Mouse (Mus musculus): ENCODE data around the gene Wfikkn2. TPM values are rescaled to one million over a fixed set of nuclear protein-coding genes. Genes with fewer than 3 reads are reported as not detected.

Wfikkn2 gene
- total RNA-seq, 1 experiment from 2014 or later, result 0.39 TPM

DNA sequence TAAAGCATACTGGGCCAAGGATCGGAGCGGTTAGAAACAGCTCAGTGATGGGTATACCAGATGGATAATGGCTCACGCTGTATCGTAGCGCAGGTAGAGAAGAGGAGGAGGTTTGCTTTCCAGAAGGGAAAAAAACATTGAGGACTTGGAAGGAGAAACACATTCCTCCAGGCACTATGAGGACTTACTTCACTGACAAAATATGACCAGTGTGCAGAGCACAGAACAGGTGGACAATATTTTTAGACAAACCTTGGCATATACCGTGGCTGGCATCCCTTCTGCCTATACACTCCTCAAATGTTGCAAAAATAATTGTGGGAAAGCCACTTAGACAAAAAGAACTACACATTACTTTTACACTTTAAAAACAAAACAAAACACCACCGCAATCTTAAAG, 24.5 kb downstream of the Wfikkn2 start:
- no peak for DNase-seq

DNA sequence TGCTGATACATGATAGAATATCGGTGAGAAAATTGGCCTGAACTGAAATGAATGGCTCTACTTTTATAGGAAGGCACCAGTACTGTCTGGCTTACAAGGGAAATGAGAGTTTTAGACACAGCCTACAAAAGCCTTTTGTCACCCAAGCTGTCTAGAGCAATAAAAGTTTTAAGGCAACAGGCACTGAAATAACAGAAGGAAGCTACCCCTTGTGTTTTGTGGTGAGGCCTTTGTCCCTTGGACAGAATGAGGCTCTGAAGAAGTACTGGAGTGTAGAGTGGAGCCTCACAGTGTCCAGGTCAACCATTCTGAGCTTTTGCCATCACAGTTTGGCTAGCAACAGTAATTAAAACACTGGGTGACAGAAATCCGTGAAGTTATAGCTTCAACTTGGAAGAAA, 29.6 kb downstream of the Wfikkn2 start:
- no peak for DNase-seq

DNA sequence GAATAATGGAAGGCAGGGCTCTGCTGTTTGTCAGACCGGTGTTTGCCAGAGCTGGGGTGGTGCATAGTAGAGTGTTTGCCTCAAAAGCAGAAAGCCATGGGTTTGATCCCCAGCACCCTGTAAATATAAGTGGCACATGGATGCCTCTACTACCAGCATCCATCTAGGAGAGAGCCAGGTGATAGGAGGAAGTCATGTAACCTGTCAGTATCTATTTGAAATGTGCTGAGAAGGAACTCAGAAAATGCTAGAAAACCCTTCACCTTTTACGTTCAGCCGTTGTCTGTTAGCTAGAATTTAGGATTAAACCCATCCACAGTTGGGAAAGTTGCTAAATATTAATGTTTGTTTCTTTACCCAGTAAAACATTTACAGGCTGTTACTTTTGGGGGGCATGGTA, 30.2 kb downstream of the Wfikkn2 start:
- no peak for DNase-seq

DNA sequence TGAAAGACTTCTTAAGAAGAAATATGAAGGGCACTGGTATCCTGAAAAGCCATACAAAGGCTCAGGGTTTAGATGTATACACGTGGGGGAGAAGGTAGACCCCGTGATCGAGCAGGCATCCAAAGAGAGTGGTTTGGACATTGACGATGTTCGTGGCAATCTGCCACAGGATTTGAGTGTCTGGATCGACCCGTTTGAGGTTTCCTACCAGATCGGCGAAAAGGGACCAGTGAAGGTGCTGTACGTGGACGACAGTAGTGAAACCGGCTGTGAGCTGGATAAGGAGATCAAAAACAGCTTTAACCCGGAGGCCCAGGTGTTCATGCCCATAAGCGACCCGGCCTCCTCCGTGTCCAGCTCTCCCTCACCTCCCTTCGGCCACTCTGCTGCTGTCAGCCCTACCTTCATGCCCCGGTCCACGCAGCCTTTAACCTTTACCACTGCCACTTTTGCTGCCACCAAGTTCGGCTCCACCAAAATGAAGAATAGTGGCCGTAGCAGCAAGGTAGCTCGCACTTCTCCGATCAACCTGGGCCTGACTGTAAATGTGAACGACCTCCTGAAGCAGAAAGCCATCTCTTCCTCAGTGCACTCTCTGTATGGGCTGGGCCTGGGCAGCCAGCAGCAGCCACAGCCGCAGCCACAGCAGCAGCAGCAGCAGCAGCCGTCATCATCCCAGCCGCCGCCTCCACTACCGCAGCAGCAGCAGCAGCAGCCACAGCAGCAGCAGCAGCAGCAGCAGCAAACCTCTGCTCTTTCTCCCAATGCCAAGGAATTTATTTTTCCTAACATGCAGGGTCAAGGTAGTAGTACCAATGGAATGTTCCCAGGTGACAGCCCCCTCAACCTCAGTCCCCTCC, 31.8 kb downstream of the Wfikkn2 start:
- DNase-seq, result peak; percentile 32

DNA sequence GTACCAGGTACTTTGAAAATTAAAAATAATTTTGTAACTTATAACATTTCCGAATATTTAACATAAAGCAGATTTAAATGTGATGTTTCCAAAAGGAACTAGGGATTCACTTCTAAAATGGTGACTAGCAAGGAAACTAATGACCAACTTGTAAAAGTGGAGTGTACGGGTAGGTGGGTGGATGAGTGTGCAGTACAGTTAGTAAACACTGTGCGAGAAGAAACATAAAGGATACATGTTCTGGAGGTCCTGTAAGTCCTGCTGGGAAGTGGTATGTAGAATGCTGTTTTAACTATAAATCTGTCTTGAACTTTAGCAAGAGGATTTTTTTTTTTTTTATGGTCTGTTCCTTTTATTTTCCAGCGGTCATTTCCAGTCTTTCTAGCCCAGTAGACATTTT, 32.8 kb downstream of the Wfikkn2 start:
- no peak for DNase-seq

DNA sequence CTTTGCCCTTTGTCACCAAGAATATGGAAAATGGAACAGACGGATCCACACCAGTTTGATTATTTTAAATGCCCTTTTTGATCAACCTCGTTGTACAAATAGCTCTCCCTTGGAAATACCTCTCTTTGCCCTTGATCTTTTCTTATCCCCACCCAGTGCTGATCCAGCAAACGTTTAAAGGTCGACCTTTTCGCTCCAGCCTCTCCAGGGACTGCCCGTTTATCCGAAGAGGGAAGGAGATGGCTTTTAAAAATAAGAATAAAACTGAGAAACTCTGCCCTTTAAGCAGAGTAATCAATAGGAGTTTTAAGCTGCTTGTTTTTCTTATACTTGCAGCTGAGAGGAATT, 33.3 kb downstream of the Wfikkn2 start:
- DNase-seq, result no peak

DNA sequence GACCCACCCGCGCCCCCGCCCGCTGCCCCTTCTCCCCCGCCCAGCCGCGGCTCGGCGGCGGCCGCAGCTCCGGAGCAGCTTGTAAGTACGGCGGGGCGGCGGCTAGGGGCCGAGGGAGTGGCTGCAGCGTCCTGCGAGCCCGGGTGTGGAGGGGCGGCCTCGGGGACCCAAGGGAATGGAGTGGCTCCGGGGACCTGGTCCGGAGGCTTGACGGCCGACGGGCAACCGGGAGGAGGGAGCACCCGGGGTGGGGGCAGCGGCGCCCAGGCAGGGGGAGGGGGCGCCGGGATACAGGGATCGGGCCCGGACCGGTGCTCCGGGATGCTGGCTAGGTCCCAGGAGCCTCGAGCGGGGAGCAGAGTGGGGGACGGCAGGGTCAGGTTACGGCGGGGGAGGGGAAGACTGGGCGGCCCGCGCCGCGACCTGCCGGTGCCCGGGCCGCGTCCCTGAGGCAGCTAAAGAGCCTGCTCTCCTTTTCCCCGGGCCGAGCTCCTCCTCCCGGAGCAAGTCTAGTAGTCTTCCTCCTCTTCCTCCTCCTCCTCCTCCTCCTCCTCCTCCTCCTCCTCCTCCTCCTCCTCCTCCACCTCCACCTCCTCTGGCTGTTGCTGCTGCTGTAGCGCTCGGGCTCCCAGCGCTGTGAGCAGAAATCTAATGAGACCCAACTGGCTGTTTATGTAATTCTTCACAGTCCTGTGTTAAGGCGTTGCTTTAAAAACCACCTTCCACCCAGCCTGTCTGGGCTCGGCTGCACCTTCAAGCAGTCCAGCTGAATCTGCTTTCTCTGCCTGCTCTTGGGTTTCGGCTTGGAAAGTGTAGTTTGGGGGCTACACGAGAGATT, 33.9 kb downstream of the Wfikkn2 start:
- peak; percentile 71 for DNase-seq

DNA sequence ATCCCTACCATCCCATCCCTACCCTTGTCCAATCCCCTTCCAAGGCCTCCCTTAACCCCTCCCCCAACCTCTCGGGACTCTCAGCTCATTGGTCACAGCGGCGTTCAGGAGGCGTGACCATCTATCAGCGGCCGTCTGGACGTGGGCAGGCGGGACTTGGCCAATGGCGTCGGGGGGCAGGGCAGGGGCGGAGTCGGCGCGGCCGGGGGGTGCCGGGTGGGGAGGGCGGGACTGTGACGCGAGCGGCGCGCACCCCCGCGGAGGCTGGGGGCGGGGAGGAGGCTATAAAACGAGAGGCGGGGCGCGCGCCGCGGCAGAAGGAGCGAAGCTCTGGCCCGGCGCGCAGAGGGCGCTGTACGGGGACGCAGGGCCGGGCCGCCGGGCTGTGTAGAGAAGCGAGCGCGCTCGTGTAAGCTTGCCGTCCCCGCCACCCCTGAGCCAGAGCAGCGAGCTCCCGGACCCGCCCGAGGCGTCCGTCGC, 34.6 kb downstream of the Wfikkn2 start, which contains the start of gene Tob1:
Gene Tob1, plus strand, starts transcription at position 331 of the 480 bp plus-strand sequence.
- peak; percentile 98 for DNase-seq

DNA sequence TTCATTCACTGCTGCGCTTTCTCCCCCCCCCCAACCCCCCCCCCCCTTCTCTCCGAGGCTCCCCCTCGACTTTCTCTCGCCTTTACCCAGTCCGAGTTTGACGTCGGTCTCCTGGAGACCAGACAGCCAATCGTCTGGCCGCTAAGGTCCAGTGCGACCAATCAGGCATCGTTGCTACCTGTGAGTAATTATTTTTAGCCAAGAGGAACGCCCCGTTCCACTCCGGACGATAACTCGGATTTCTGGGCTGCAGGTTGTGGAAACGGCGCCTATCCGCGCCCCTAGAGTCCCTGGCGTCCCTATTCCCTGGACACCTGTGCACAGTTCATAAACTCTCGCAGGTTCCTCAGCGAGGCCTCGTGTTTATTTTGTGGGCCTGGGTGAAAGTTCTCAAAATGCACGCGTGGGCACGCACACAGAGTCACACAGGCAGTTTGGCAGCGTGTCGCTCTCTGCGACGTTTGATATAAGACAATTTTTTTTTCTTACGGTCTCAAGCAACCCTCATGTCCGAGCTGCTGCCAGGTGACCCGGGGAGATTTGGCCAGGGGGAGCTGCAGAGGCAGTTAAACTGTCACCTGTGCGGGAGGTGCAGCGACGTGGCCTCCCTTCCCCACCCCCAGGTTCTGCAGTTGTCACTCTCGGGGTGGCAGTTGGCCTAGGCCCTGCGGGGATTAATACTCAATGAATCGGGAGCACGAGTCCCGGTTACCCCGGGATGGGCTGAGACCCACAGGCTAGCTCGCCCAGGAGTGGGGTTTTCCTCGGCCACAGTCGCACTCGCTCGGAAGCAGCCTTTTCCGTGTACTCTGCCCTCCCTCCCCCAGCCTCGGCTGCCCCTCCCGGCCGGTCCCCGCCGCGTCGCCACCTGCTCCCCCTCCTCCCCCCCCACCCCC, 35.4 kb downstream of the Wfikkn2 start:
- peak; percentile 88 for DNase-seq

DNA sequence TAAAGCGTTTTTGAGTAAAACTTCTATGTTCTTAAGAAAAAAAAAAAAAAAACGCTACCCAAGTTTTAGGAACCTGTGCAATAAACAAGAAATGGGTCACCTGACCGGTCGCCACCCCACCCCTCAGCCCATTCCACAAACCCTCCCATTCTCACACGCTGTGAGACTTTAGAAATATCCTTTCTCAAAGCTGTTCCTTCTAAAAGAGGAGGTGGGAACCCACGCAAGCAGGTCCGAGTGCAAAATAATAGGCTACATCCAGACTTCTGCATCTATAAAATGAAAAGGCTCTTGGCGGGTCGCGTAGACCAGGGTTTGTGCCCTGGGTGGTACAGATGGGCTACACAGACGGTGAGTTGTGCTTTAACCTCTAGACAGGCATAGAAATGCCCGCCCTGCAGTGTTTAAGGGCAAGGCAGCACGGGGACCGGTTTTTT, 36.1 kb downstream of the Wfikkn2 start:
- no peak for DNase-seq

DNA sequence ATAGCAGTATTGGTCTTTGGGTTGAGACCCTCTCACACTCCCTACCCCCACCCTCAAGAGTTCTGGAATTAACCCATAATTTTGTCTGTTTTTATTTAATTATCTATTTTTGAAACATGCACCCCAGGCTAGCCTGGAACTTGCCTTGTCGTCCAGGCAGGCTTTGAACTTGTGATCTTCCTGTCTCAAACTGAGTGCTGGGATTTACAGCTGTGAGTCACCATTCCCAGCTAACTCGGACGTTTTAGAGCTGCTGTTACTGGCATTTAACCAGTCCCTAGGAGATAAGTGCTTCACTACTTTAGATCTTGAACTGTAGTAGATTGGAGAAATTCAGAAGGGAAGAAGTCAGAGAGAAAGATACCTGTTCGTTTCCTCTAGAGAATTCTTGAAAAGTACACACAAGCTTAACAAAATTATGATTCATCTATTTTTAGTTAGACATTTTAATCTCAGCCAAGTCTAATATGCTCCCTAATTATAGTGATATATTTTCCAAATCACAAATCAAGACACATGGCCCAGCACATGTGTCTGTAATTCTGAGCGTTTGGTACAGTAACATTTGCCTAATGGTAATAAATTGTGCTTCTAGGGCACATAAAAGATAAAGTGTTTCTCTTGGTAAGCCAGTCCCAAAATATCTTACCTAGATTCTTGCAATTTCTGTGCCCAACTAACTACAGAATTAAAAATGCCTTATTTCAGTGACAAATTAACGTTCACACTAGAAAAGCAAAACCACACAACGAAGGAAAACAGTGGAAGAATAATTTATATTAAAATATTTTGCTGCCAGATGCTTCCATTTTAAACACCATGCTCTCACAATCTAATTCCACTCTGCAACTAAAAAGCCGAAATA, 36.8 kb downstream of the Wfikkn2 start:
- DNase-seq, result no peak

DNA sequence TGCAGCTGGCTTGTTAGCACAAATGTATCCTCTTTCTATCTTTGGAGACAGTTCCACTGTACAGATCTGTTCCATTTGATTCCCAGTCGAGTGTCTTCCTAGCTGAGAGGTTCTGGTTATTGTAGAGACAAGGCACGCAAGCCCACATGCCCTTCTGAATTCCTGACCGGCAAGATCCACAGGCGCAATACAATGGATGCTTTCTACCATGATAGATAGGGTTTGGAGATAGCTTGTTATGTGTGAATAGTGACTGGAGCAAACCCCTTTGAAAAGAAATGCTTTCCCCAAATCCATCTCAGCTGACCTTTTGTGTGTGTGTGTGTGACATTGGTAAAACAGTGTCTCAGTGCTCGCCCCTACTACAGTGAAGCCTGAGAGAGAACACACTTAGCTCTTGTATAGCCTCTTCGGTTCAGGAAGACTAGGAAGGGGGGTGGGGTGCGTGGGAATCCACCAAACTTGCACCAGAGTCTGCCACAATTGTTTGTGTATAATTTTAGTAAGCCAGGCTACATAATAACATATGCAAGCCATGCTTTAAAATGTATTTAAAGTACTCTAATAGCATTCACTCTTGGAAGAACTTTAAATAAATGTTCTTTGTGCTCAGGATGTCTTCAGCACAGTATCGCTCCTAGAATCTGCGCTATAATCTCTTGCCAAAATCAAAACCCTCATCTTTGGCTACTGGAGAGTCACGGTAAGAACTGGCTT, 39.2 kb downstream of the Wfikkn2 start:
- DNase-seq, result no peak

DNA sequence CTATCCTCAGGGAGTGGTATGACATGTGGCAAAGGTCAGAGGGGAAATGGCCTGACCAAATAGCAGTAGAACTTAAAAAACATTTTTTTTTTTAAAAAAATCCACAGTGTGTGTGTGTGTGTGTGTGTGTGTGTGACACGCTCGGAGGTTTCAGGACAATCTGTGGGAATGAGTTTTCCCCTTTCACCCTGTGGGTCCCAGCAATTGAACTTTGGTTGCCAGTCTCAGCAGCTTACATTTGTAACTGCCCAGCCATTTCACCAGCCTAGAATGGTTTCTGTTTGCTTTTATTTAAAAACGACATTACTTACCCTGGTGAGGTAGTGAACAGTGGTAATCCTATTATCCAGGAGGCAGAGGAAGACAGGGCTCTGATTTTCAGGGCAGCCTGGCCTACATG, 42.7 kb downstream of the Wfikkn2 start:
- no peak for DNase-seq

DNA sequence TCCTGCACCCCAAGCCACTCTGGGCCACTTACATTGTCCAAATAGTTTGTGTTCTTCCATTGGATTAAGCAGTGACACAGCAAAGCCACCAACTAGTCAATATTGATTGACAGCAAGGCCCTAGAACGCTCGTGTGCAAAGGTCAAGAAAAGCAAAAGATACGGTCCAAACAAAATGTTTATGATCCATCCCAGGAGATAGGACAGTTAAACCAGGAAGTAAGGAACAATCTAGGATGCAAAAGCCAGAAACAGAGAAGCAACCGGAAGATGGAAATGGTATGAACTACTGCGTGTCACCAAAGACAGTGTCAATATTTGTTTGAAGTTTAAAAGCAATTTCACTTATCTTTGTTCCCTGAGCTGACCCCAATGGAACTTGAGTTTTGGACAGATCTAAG, 43.7 kb downstream of the Wfikkn2 start:
- no peak for DNase-seq

DNA sequence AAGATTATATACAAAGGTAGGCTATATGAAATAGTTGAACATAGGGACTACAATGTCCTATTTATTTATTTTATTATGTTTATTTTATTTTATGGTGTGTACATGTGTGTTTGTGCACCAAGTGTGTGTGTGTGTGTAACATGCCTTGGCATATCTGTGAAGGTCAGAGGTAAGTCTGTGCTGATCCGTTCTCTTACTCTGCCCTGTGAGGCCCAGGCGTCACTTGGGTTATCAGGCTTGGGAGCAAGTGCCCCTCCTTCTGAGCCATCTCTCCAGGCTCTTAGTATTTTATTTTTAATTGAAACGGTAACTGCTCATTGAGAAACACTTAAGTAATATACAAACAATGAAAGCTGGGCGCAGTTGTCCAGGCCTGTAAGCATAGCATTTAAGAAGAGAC, 45.4 kb downstream of the Wfikkn2 start:
- DNase-seq, result no peak

DNA sequence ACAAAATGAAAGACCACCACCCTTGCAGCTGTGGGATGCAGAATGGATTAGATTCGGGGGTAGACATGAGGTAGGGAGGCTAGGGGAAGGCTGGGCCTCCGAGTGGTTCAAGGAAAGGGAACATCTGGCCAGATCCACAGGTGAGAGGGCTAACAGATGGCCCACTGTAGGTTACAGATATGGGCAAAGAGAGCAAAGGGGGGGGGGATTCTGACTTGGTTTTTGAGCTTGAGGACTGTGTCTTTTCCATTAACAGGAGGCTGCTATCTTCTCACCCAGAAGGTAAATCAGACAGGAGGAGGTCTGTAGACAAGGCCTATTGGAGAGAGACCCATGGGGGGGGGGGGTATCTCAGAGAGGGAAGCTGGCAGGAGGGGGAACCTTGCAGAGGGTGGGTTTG, 46.0 kb downstream of the Wfikkn2 start:
- no peak for DNase-seq

DNA sequence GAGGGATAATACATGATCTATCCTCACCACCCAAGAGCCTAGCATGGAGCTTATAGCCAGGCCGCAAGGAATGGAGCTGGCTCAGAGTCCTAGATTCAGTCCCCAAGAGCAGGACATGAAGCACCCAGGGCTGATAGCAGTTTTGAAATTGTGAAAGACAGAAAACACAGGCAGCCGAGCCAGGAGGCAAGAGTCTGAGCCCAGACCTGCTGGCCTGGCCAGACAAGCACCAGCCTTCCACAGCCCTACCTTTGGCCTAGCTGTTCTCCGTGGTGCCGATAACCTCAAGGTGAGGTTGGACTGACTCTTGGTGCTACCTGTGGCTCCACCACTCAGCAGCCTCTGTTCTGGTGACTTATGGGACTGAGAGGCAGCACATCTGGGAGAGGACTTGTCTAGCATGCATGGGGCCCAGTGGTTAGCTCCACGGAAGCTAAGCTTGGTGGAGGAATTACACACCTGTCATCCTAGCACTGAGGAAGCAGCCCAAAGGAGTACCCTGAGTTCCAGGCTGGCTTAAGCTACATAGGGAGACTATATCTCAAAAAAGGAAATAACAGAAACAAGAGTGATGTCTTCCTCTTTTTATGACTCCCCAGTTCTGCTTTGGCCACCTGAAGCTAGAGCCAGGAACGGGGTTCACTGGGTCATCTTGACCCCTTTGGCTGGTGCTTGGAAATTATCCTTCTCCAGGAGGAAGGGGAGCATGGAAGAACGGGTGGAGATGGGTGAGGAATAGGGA, 47.2 kb downstream of the Wfikkn2 start:
- no peak for DNase-seq

DNA sequence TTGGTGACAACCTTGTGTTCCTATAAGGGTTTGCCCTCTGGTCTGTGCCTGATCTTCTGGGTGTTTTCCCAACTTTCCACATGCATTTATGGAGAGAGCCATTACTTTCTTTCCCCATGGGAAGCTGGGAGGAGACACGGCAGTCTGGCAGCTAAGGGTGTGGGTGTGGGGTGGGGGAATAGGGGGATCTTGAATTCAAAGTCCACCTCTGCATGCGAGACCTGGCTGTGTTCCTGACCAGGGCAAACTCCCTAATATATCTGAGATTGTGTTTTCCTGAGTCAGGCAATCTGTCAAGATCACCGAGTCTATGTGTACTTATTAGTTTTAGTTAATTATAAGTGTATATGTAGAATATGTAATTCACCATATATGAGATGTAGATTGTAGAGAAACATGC, 49.5 kb downstream of the Wfikkn2 start:
- DNase-seq, result no peak

DNA sequence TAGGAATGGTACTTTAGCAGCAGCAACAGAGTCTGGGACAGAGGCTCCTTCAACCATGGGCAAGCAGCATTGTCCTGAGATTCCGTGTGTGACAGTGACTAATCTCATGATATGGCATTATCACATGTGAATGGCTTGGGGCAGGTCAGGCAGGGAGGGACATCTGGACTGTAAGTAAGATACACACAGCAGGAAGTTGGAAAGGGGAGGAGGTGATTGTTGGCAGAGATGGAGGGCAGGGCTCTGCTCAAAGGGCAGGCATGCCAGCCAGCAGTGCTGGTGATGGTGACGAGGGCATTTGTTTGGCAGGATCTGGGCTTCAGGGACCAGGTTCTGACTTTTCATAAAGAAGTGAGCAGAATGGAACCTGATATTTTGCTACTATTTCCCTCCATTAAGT, 52.7 kb downstream of the Wfikkn2 start:
- no peak for DNase-seq

DNA sequence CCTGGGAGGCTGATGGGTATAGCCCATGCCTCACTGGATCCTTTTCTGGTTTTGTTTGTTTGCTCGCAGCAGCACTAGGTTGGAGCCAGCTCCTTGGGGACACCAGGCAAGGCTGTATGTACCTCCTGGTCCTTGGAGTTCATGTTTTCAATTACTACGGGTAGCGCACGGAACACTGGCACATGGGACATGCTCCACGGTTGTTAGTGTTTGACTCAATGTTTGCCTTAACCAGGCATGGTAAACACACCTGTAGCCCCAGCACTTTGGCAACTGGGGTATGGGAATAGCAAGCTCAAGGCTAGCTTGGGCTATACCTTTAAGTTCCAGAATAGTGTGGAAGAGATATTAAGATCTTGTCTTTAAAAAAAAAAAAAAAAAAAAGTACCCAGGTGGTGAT, 55.1 kb downstream of the Wfikkn2 start:
- DNase-seq, result no peak
